Mouse (Mus musculus): ENCODE data around the gene Gm5901. TPM values are rescaled to one million over a fixed set of nuclear protein-coding genes. Genes with fewer than 3 reads are reported as not detected.
A peak's percentile ranks its signal among the peaks of the same experiment; 100 is the strongest.
"Not testable (repeated sequence)": the region's sequence is repeated elsewhere in the genome, so short reads cannot be mapped to it uniquely, and the experiment has no call there.

Gm5901 gene
- not detected for total RNA-seq (2021)
- polyA plus RNA-seq (2012; rRNA removed): 0.12 TPM in 1 of 2 replicates, not detected in the other
- long read RNA-seq: 0 reads

- 81% methylated on average over 1 of the region's 1 CpGs for WGBS
- intact Hi-C loops (cut with DNase I): no loop called here
- H3K79me2 ChIP-seq (replicated peaks; ENCODE audit: control insufficient read depth, insufficient read depth, low read length): no peaks in the 10 kb centered on the region
- TF ChIP-seq POLR2A (IDR thresholded peaks at IDR 0.05; ENCODE audit: insufficient read depth, low read depth, low read length): no peak
- no peak for TF ChIP-seq CTCF (IDR thresholded peaks at IDR 0.05)
- no peak for TF ChIP-seq EP300 (IDR thresholded peaks at IDR 0.05; ENCODE audit: insufficient read depth, low read depth, low read length)
- peaks cover 9% of the 10 kb centered on the region for H3K36me3 ChIP-seq (ENCODE audit: control insufficient read depth, insufficient read depth, low read length)
- no peaks in the 10 kb centered on the region for H3K4me1 ChIP-seq (ENCODE audit: control insufficient read depth, insufficient read depth, low read length)
- no peak for DNase-seq
- H3K9ac ChIP-seq (ENCODE audit: low read depth, low read length): no peak within 1 kb of the TSS
- no peak within 1 kb of the TSS for H3K4me3 ChIP-seq
- H3K27me3 ChIP-seq (ENCODE audit: control insufficient read depth, insufficient read depth, low read length): no peaks in the 10 kb centered on the region
- no peak within 1 kb of the TSS for H3K27ac ChIP-seq
Measured at GRCm38 (mm10) chr7:105374866-105375265, at the start of gene Gm5901. TSS of gene Gm5901 (plus strand) at chr7:105375038.

GRCm38 (mm10) chr7:105325302-105325701, 49.5 kb upstream of the Gm5901 start:
- 47% methylated on average over 2 of the region's 2 CpGs for WGBS
- no peak for DNase-seq
- H3K4me1 ChIP-seq (ENCODE audit: control insufficient read depth, insufficient read depth, low read length): no peaks in the 10 kb centered on the region
- TF ChIP-seq CTCF (IDR thresholded peaks at IDR 0.05): peak; percentile 60
- no peak for TF ChIP-seq EP300 (IDR thresholded peaks at IDR 0.05; ENCODE audit: insufficient read depth, low read depth, low read length)
- intact Hi-C loops (cut with DNase I): no loop called here
- no peak overlapping the region for H3K27ac ChIP-seq
- no peaks in the 10 kb centered on the region for H3K36me3 ChIP-seq (ENCODE audit: control insufficient read depth, insufficient read depth, low read length)
- no peak overlapping the region for H3K4me3 ChIP-seq
- no peak overlapping the region for H3K9ac ChIP-seq (ENCODE audit: low read depth, low read length)
- no peaks in the 10 kb centered on the region for H3K27me3 ChIP-seq (ENCODE audit: control insufficient read depth, insufficient read depth, low read length)
- H3K79me2 ChIP-seq (replicated peaks; ENCODE audit: control insufficient read depth, insufficient read depth, low read length): no peaks in the 10 kb centered on the region

- DNase-seq: no peak
- no peaks in the 10 kb centered on the region for H3K27me3 ChIP-seq (ENCODE audit: control insufficient read depth, insufficient read depth, low read length)
- H3K4me1 ChIP-seq (ENCODE audit: control insufficient read depth, insufficient read depth, low read length): no peaks in the 10 kb centered on the region
- no peaks in the 10 kb centered on the region for H3K79me2 ChIP-seq (replicated peaks; ENCODE audit: control insufficient read depth, insufficient read depth, low read length)
- no peak within 1 kb of the TSS for H3K27ac ChIP-seq
- H3K9ac ChIP-seq (ENCODE audit: low read depth, low read length): no peak within 1 kb of the TSS
- no peaks in the 10 kb centered on the region for H3K36me3 ChIP-seq (ENCODE audit: control insufficient read depth, insufficient read depth, low read length)
- no peak within 1 kb of the TSS for H3K4me3 ChIP-seq
- TF ChIP-seq EP300 (IDR thresholded peaks at IDR 0.05; ENCODE audit: insufficient read depth, low read depth, low read length) (no peak), CTCF (IDR thresholded peaks at IDR 0.05) (no peak), POLR2A (IDR thresholded peaks at IDR 0.05; ENCODE audit: insufficient read depth, low read depth, low read length) (no peak)
- intact Hi-C loops (cut with DNase I): loop anchor here (10.0 kb wide), 1 partner anchor 159 kb away; no protein-coding TSS in a partner anchor
- WGBS: 74% methylated on average over 1 of the region's 1 CpGs
Measured at GRCm38 (mm10) chr7:105334004-105334403, 40.8 kb upstream of the Gm5901 start, which contains the start of gene Olfr690. TSS of gene Olfr690 (minus strand) at chr7:105334104.

- TF ChIP-seq POLR2A (IDR thresholded peaks at IDR 0.05; ENCODE audit: insufficient read depth, low read depth, low read length) (no peak), CTCF (IDR thresholded peaks at IDR 0.05) (no peak), EP300 (IDR thresholded peaks at IDR 0.05; ENCODE audit: insufficient read depth, low read depth, low read length) (no peak)
- intact Hi-C loops (cut with DNase I): no loop called here
- Histone ChIP-seq H3K36me3 (ENCODE audit: control insufficient read depth, insufficient read depth, low read length) (no peaks in the 10 kb centered on the region), H3K4me3 (no peak within 1 kb of the TSS), H3K79me2 (replicated peaks; ENCODE audit: control insufficient read depth, insufficient read depth, low read length) (no peaks in the 10 kb centered on the region), H3K4me1 (ENCODE audit: control insufficient read depth, insufficient read depth, low read length) (no peaks in the 10 kb centered on the region), H3K27me3 (ENCODE audit: control insufficient read depth, insufficient read depth, low read length) (no peaks in the 10 kb centered on the region), H3K27ac (no peak within 1 kb of the TSS), H3K9ac (ENCODE audit: low read depth, low read length) (no peak within 1 kb of the TSS)
- WGBS: 30% methylated on average over 1 of the region's 1 CpGs
- no peak for DNase-seq
Measured at GRCm38 (mm10) chr7:105342170-105342569, 32.7 kb upstream of the Gm5901 start, which contains the start of gene Olfr691. TSS of gene Olfr691 (minus strand) at chr7:105342270.

GRCm38 (mm10) chr7:105342752-105343151, 32.1 kb upstream of the Gm5901 start:
- H3K27ac ChIP-seq: no peak overlapping the region
- TF ChIP-seq EP300 (IDR thresholded peaks at IDR 0.05; ENCODE audit: insufficient read depth, low read depth, low read length) (no peak), POLR2A (IDR thresholded peaks at IDR 0.05; ENCODE audit: insufficient read depth, low read depth, low read length) (no peak), CTCF (IDR thresholded peaks at IDR 0.05) (no peak)
- H3K9ac ChIP-seq (ENCODE audit: low read depth, low read length): no peak overlapping the region
- no peaks in the 10 kb centered on the region for H3K4me1 ChIP-seq (ENCODE audit: control insufficient read depth, insufficient read depth, low read length)
- H3K79me2 ChIP-seq (replicated peaks; ENCODE audit: control insufficient read depth, insufficient read depth, low read length): no peaks in the 10 kb centered on the region
- no peak for DNase-seq
- 66% methylated on average over 2 of the region's 2 CpGs for whole genome bisulfite sequencing
- no peaks in the 10 kb centered on the region for H3K36me3 ChIP-seq (ENCODE audit: control insufficient read depth, insufficient read depth, low read length)
- intact Hi-C loops (cut with DNase I): no loop called here
- no peaks in the 10 kb centered on the region for H3K27me3 ChIP-seq (ENCODE audit: control insufficient read depth, insufficient read depth, low read length)
- H3K4me3 ChIP-seq: no peak overlapping the region

- H3K4me1 ChIP-seq (ENCODE audit: control insufficient read depth, insufficient read depth, low read length); H3K9ac ChIP-seq (ENCODE audit: low read depth, low read length); H3K4me3 ChIP-seq; H3K27ac ChIP-seq; DNase-seq; intact Hi-C loops (cut with DNase I); H3K27me3 ChIP-seq (ENCODE audit: control insufficient read depth, insufficient read depth, low read length); H3K79me2 ChIP-seq (replicated peaks; ENCODE audit: control insufficient read depth, insufficient read depth, low read length); H3K36me3 ChIP-seq (ENCODE audit: control insufficient read depth, insufficient read depth, low read length): not testable (repeated sequence)
- no CpG with 5 or more reads among the region's 5 CpGs for WGBS
Measured at GRCm38 (mm10) chr7:105356064-105356463, 18.8 kb upstream of the Gm5901 start.

GRCm38 (mm10) chr7:105356487-105356886, 18.4 kb upstream of the Gm5901 start:
- 95% methylated on average over 1 of the region's 2 CpGs for WGBS
- H3K27me3 ChIP-seq (ENCODE audit: control insufficient read depth, insufficient read depth, low read length); H3K4me3 ChIP-seq; H3K79me2 ChIP-seq (replicated peaks; ENCODE audit: control insufficient read depth, insufficient read depth, low read length); DNase-seq; H3K36me3 ChIP-seq (ENCODE audit: control insufficient read depth, insufficient read depth, low read length); intact Hi-C loops (cut with DNase I); H3K9ac ChIP-seq (ENCODE audit: low read depth, low read length); H3K27ac ChIP-seq; H3K4me1 ChIP-seq (ENCODE audit: control insufficient read depth, insufficient read depth, low read length): not testable (repeated sequence)
